Mouse (Mus musculus): Measurements from ENCODE around the gene Abcc8. TPM values are rescaled to one million over a fixed set of nuclear protein-coding genes. Genes with fewer than 3 reads are reported as not detected.
A peak's percentile ranks its signal among the peaks of the same experiment; 100 is the strongest.

Abcc8 gene
- polyA plus RNA-seq, 1 experiment from 2014 or later, result 7.0 TPM

GRCm38 (mm10) chr7:46147417-46147816 is 32.4 kb downstream of the Abcc8 start:
- H3K9ac ChIP-seq (replicated peaks; ENCODE audit: low read depth, low read length), result no peak overlapping the region
- H3K9me3 ChIP-seq (ENCODE audit: control insufficient read depth, low read depth, low read length), result no peaks in the 10 kb centered on the region
- no peaks in the 10 kb centered on the region for H3K27me3 ChIP-seq (ENCODE audit: control insufficient read depth, insufficient read depth, low read length)
- H3K36me3 ChIP-seq (ENCODE audit: control insufficient read depth, insufficient read depth, low read length), result no peaks in the 10 kb centered on the region
- no peak overlapping the region for H3K27ac ChIP-seq (ENCODE audit: low read length)
- WGBS, result 85% methylated on average over 7 of the region's 7 CpGs
- no peaks in the 10 kb centered on the region for H3K4me1 ChIP-seq (ENCODE audit: control insufficient read depth, insufficient read depth, low read length)
- no peak overlapping the region for H3K4me2 ChIP-seq (replicated peaks; ENCODE audit: low read depth, low read length)
- H3K4me3 ChIP-seq (ENCODE audit: low read depth, low read length), result no peak overlapping the region
- no peak for ATAC-seq (ENCODE audit: insufficient number of reproducible peaks, insufficient read depth, low FRiP score, low read depth)

- Histone ChIP-seq H3K4me2 (replicated peaks; ENCODE audit: low read depth, low read length) (no peak overlapping the region), H3K9me3 (ENCODE audit: control insufficient read depth, low read depth, low read length) (no peaks in the 10 kb centered on the region), H3K27ac (ENCODE audit: low read length) (no peak overlapping the region), H3K36me3 (ENCODE audit: control insufficient read depth, insufficient read depth, low read length) (no peaks in the 10 kb centered on the region), H3K9ac (replicated peaks; ENCODE audit: low read depth, low read length) (no peak overlapping the region), H3K27me3 (ENCODE audit: control insufficient read depth, insufficient read depth, low read length) (no peaks in the 10 kb centered on the region), H3K4me3 (ENCODE audit: low read depth, low read length) (no peak overlapping the region), H3K4me1 (ENCODE audit: control insufficient read depth, insufficient read depth, low read length) (no peaks in the 10 kb centered on the region)
- WGBS, result 87% methylated on average over 7 of the region's 7 CpGs
- no peak for ATAC-seq (ENCODE audit: insufficient number of reproducible peaks, insufficient read depth, low FRiP score, low read depth)
Measured at GRCm38 (mm10) chr7:46146675-46147308, 33.0 kb downstream of the Abcc8 start.

GRCm38 (mm10) chr7:46144061-46144460 is 35.8 kb downstream of the Abcc8 start:
- H3K9me3 ChIP-seq (ENCODE audit: control insufficient read depth, low read depth, low read length), result no peaks in the 10 kb centered on the region
- H3K27me3 ChIP-seq (ENCODE audit: control insufficient read depth, insufficient read depth, low read length), result no peaks in the 10 kb centered on the region
- no peak overlapping the region for H3K4me2 ChIP-seq (replicated peaks; ENCODE audit: low read depth, low read length)
- H3K4me3 ChIP-seq (ENCODE audit: low read depth, low read length), result no peak overlapping the region
- no peaks in the 10 kb centered on the region for H3K36me3 ChIP-seq (ENCODE audit: control insufficient read depth, insufficient read depth, low read length)
- no peak overlapping the region for H3K27ac ChIP-seq (ENCODE audit: low read length)
- H3K9ac ChIP-seq (replicated peaks; ENCODE audit: low read depth, low read length), result no peak overlapping the region
- no peak for ATAC-seq (ENCODE audit: insufficient number of reproducible peaks, insufficient read depth, low FRiP score, low read depth)
- WGBS, result 71% methylated on average over 8 of the region's 8 CpGs
- H3K4me1 ChIP-seq (ENCODE audit: control insufficient read depth, insufficient read depth, low read length), result no peaks in the 10 kb centered on the region

- peak; percentile 56; the same call in 1 of the 2 replicates for ATAC-seq (ENCODE audit: insufficient number of reproducible peaks, insufficient read depth, low FRiP score, low read depth)
- Histone ChIP-seq H3K4me3 (ENCODE audit: low read depth, low read length) (no peak overlapping the region), H3K9ac (replicated peaks; ENCODE audit: low read depth, low read length) (no peak overlapping the region), H3K9me3 (ENCODE audit: control insufficient read depth, low read depth, low read length) (no peaks in the 10 kb centered on the region), H3K4me1 (ENCODE audit: control insufficient read depth, insufficient read depth, low read length) (peaks cover 12% of the 10 kb centered on the region), H3K4me2 (replicated peaks; ENCODE audit: low read depth, low read length) (no peak overlapping the region), H3K27ac (ENCODE audit: low read length) (peak overlapping the region; percentile 21; the same call in 1 of the 2 replicates), H3K36me3 (ENCODE audit: control insufficient read depth, insufficient read depth, low read length) (no peaks in the 10 kb centered on the region), H3K27me3 (ENCODE audit: control insufficient read depth, insufficient read depth, low read length) (no peaks in the 10 kb centered on the region)
- 19% methylated on average over 7 of the region's 7 CpGs for whole genome bisulfite sequencing
Measured at GRCm38 (mm10) chr7:46138329-46138930, 41.4 kb downstream of the Abcc8 start.

GRCm38 (mm10) chr7:46133858-46134257 is 46.0 kb downstream of the Abcc8 start:
- H3K4me3 ChIP-seq (ENCODE audit: low read depth, low read length), result no peak overlapping the region
- no peak for ATAC-seq (ENCODE audit: insufficient number of reproducible peaks, insufficient read depth, low FRiP score, low read depth)
- H3K9ac ChIP-seq (replicated peaks; ENCODE audit: low read depth, low read length), result no peak overlapping the region
- no peak overlapping the region for H3K27ac ChIP-seq (ENCODE audit: low read length)
- no peaks in the 10 kb centered on the region for H3K27me3 ChIP-seq (ENCODE audit: control insufficient read depth, insufficient read depth, low read length)
- H3K9me3 ChIP-seq (ENCODE audit: control insufficient read depth, low read depth, low read length), result no peaks in the 10 kb centered on the region
- 20% methylated on average over 7 of the region's 7 CpGs for WGBS
- H3K4me2 ChIP-seq (replicated peaks; ENCODE audit: low read depth, low read length), result no peak overlapping the region
- no peaks in the 10 kb centered on the region for H3K36me3 ChIP-seq (ENCODE audit: control insufficient read depth, insufficient read depth, low read length)
- peaks cover 20% of the 10 kb centered on the region for H3K4me1 ChIP-seq (ENCODE audit: control insufficient read depth, insufficient read depth, low read length)

- no peak for ATAC-seq (ENCODE audit: insufficient number of reproducible peaks, insufficient read depth, low FRiP score, low read depth)
Measured at GRCm38 (mm10) chr7:46132229-46132628, 47.6 kb downstream of the Abcc8 start.

GRCm38 (mm10) chr7:46131806-46132205 is 48.0 kb downstream of the Abcc8 start:
- Histone ChIP-seq H3K27me3 (ENCODE audit: control insufficient read depth, insufficient read depth, low read length) (no peaks in the 10 kb centered on the region), H3K4me1 (ENCODE audit: control insufficient read depth, insufficient read depth, low read length) (peaks cover 13% of the 10 kb centered on the region), H3K4me3 (ENCODE audit: low read depth, low read length) (no peak overlapping the region), H3K4me2 (replicated peaks; ENCODE audit: low read depth, low read length) (no peak overlapping the region), H3K9ac (replicated peaks; ENCODE audit: low read depth, low read length) (no peak overlapping the region), H3K36me3 (ENCODE audit: control insufficient read depth, insufficient read depth, low read length) (no peaks in the 10 kb centered on the region), H3K27ac (ENCODE audit: low read length) (no peak overlapping the region), H3K9me3 (ENCODE audit: control insufficient read depth, low read depth, low read length) (no peaks in the 10 kb centered on the region)
- 63% methylated on average over 8 of the region's 8 CpGs for WGBS
- ATAC-seq (ENCODE audit: insufficient number of reproducible peaks, insufficient read depth, low FRiP score, low read depth), result no peak

More at GRCm38 (mm10) chr7:46132229-46132628, 47.6 kb downstream of the Abcc8 start:
- Histone ChIP-seq H3K4me1 (ENCODE audit: control insufficient read depth, insufficient read depth, low read length) (peaks cover 13% of the 10 kb centered on the region), H3K9me3 (ENCODE audit: control insufficient read depth, low read depth, low read length) (no peaks in the 10 kb centered on the region), H3K27ac (ENCODE audit: low read length) (no peak overlapping the region), H3K9ac (replicated peaks; ENCODE audit: low read depth, low read length) (no peak overlapping the region), H3K4me2 (replicated peaks; ENCODE audit: low read depth, low read length) (no peak overlapping the region), H3K27me3 (ENCODE audit: control insufficient read depth, insufficient read depth, low read length) (no peaks in the 10 kb centered on the region), H3K4me3 (ENCODE audit: low read depth, low read length) (no peak overlapping the region), H3K36me3 (ENCODE audit: control insufficient read depth, insufficient read depth, low read length) (no peaks in the 10 kb centered on the region)
- 88% methylated on average over 12 of the region's 12 CpGs for WGBS

- no peak overlapping the region for H3K4me3 ChIP-seq (ENCODE audit: low read depth, low read length)
- H3K4me2 ChIP-seq (replicated peaks; ENCODE audit: low read depth, low read length), result no peak overlapping the region
- H3K27ac ChIP-seq (ENCODE audit: low read length), result no peak overlapping the region
- peak; percentile 51 for ATAC-seq (ENCODE audit: insufficient number of reproducible peaks, insufficient read depth, low FRiP score, low read depth)
- H3K36me3 ChIP-seq (ENCODE audit: control insufficient read depth, insufficient read depth, low read length), result no peaks in the 10 kb centered on the region
- 17% methylated on average over 3 of the region's 3 CpGs for WGBS
- H3K4me1 ChIP-seq (ENCODE audit: control insufficient read depth, insufficient read depth, low read length), result peaks cover 13% of the 10 kb centered on the region
- H3K27me3 ChIP-seq (ENCODE audit: control insufficient read depth, insufficient read depth, low read length), result no peaks in the 10 kb centered on the region
- no peak overlapping the region for H3K9ac ChIP-seq (replicated peaks; ENCODE audit: low read depth, low read length)
- no peaks in the 10 kb centered on the region for H3K9me3 ChIP-seq (ENCODE audit: control insufficient read depth, low read depth, low read length)
Measured at GRCm38 (mm10) chr7:46131266-46131665, 48.6 kb downstream of the Abcc8 start.

All from stomach, embryonic 14.5 days (tissue).